Mouse (Mus musculus) gastrocnemius, postnatal 4 days (tissue): ENCODE measurements around the gene G3bp1. TPM values are rescaled to one million over a fixed set of nuclear protein-coding genes. Genes with fewer than 3 reads are reported as not detected.

Source experiments
- DNase-seq, 2 experiments: peaks; one replicate each; pipeline ENCODE4 v3.0.0; 2021 to 2022; ENCODE audit warnings: low spot score in 2 of 2, mixed read lengths in 2 of 2
- long read RNA-seq, 2 experiments: library from polyadenylated mRNA; stranded (forward); transcript quantifications; one replicate each; pipeline ENCODE4 v2.0.0; 2021
- total RNA-seq, 2 experiments: library from RNA; stranded (reverse); gene quantifications; 2 replicates each; pipeline ENCODE4 v1.2.3; 2021

G3bp1 gene
- total RNA-seq: 10 to 100 TPM; 77.3 TPM
- long read RNA-seq, experiment 1, full-length matches to known transcripts: 596 of 702 reads
- long read RNA-seq, experiment 1, partial matches to known transcripts: 19 of 702 reads
- long read RNA-seq, experiment 1, other reads (novel, unspliced or antisense): 87 of 702 reads
- long read RNA-seq, experiment 2, full-length matches to known transcripts: 616 of 726 reads
- long read RNA-seq, experiment 2, partial matches to known transcripts: 27 of 726 reads
- long read RNA-seq, experiment 2, other reads (novel, unspliced or antisense): 83 of 726 reads

- peak; percentile 96 to 99 for DNase-seq
Measured at GRCm38 (mm10) chr11:55469048-55469843, at the start of gene G3bp1. TSS of gene G3bp1 (plus strand) at chr11:55469685.

- DNase-seq: no peak
Measured at GRCm38 (mm10) chr11:55422978-55423377, 46.5 kb upstream of the G3bp1 start, which contains the start of gene Sparc. TSS of gene Sparc (minus strand) at chr11:55423183.

- DNase-seq: peak in 1 of 2 experiments; percentile 54
Measured at GRCm38 (mm10) chr11:55423756-55424155, 45.7 kb upstream of the G3bp1 start.

GRCm38 (mm10) chr11:55424746-55425360 is 44.6 kb upstream of the G3bp1 start:
- DNase-seq: peak in 1 of 2 experiments; percentile 37

GRCm38 (mm10) chr11:55428186-55429012 is 41.1 kb upstream of the G3bp1 start:
- DNase-seq: peak; percentile 96 to 98

- DNase-seq: no peak
Measured at GRCm38 (mm10) chr11:55429973-55430372, 39.5 kb upstream of the G3bp1 start.

- no peak for DNase-seq
Measured at GRCm38 (mm10) chr11:55432981-55433380, 36.5 kb upstream of the G3bp1 start.

GRCm38 (mm10) chr11:55436089-55436488 is 33.4 kb upstream of the G3bp1 start:
- DNase-seq: no peak

- no peak for DNase-seq
Measured at GRCm38 (mm10) chr11:55438031-55438430, 31.5 kb upstream of the G3bp1 start.

GRCm38 (mm10) chr11:55439718-55440117 is 29.8 kb upstream of the G3bp1 start:
- DNase-seq: no peak

- peak in 1 of 2 experiments; percentile 35 for DNase-seq
Measured at GRCm38 (mm10) chr11:55444772-55445171, 24.7 kb upstream of the G3bp1 start.

- peak; percentile 67 to 81 for DNase-seq
Measured at GRCm38 (mm10) chr11:55446579-55446978, 22.9 kb upstream of the G3bp1 start.

- no peak for DNase-seq
Measured at GRCm38 (mm10) chr11:55449531-55449930, 20.0 kb upstream of the G3bp1 start.

- no peak for DNase-seq
Measured at GRCm38 (mm10) chr11:55450311-55450710, 19.2 kb upstream of the G3bp1 start.

GRCm38 (mm10) chr11:55453640-55454039 is 15.8 kb upstream of the G3bp1 start:
- no peak for DNase-seq

GRCm38 (mm10) chr11:55455166-55455565 is 14.3 kb upstream of the G3bp1 start:
- DNase-seq: no peak

GRCm38 (mm10) chr11:55458501-55458900 is 11.0 kb upstream of the G3bp1 start:
- no peak for DNase-seq

GRCm38 (mm10) chr11:55459850-55460558 is 9.5 kb upstream of the G3bp1 start:
- no peak for DNase-seq

GRCm38 (mm10) chr11:55460559-55461018 is 8.9 kb upstream of the G3bp1 start:
- no peak for DNase-seq

GRCm38 (mm10) chr11:55461019-55461645 is 8.4 kb upstream of the G3bp1 start, which contains the start of gene Atox1:
TSS of gene Atox1 (minus strand) at chr11:55461239.
- peak; percentile 83 to 92 for DNase-seq
